Mouse (Mus musculus) megakaryocyte, adult 5-6 weeks (primary cell): ENCODE data around the gene Rbm8a. TPM values are rescaled to one million over a fixed set of nuclear protein-coding genes. Genes with fewer than 3 reads are reported as not detected.
A peak's percentile ranks its signal among the peaks of the same experiment; 100 is the strongest.
"Not testable (repeated sequence)": the region's sequence is repeated elsewhere in the genome, so short reads cannot be mapped to it uniquely, and the experiment has no call there.

ENCODE experiments used
- ATAC-seq: 2 replicates; pipeline ENCODE4 v1.8.0; 2016; ENCODE audit warnings: mild to moderate bottlenecking, inconsistent platforms; ENCODE audit not compliant: poor library complexity, severe bottlenecking
- total RNA-seq, 2 experiments: library from RNA; stranded (forward) in 1 of 2; stranded (reverse) in 1 of 2; fragments of 153-499, 151-499 nt in 1 of 2; fragments of 221-1000, 200-1000 nt in 1 of 2; gene quantifications; 2 replicates each; pipeline versions ENCODE4 v1.2.3 to v1.2.4; 2015 to 2017

Rbm8a gene
- total RNA-seq, 2 experiments from 2014 or later: 42.3 to 89.0 TPM

DNA sequence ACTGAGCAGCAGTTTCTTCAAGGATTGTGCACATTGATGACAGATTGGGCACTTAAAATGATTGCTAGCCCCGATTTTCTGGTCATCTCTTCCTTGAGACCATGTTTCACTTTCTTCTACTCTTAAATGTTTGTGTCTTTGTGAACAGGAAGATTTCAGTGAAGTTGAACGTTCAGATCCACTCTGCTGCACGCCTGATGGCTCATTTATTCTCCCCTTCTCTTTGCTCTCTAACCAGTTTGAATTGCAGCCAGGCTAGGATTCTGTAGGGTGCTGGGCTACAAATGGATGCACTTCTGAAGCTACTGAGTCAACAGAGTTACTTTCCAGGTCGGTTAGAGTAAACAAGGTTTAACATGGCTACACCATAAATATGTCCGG lies 27.0 kb upstream of the Rbm8a start:
- no peak for ATAC-seq

DNA sequence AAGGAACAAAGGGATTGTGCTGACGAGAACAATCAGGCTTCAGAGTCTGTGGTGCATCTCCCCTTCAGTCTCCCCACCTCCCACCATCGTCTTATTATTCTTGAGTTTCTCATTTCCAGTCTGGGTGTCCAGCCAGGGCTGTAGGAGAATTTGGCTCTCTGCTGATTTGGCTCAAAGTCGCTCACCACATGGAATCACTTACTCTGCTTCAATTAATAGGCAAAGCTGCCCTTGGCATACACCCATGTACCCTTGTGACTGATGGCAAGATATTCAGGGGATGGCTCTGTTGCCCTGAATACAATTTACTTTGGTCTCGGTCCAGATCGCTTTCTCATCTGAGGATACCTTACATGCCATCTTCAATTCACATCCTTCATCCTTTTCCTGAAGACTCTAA lies 26.4 kb upstream of the Rbm8a start:
- ATAC-seq: no peak

DNA sequence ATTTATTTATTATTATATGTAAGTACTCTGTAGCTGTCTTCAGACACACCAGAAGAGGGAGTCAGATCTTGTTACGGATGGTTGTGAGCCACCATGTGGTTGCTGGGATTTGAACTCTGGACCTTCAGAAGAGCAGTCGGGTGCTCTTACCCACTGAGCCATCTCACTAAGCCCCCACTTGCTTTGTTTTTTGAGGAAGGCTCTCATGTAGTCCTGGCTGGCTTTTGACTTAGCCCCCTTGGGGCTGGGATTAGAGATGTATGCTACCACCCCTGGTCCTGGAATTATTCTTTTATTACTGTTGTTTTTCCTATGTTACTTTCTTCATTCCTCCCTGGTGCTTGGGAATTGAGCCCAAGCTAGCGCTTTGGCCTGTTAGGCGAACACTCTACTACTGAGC lies 23.7 kb upstream of the Rbm8a start:
- not testable (repeated sequence) for ATAC-seq

DNA sequence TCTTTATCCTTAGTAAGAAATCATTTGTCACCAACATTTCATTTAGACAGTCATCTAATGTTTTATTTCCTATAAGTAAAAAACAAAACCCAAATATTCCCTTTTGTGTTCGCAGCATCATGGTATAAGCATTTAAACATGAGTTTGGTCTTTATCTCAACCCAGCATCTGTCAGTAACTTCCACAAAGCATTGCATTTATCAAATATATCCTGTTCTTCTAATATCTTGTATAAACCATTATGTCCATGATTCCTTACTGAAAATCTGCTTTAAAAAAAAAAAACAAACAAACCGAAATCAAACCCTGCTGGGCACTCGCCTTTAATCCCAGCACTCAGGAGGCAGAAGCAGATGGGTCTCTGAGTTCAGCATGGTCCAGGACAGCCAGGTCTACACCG lies 23.1 kb upstream of the Rbm8a start:
- ATAC-seq: no peak

DNA sequence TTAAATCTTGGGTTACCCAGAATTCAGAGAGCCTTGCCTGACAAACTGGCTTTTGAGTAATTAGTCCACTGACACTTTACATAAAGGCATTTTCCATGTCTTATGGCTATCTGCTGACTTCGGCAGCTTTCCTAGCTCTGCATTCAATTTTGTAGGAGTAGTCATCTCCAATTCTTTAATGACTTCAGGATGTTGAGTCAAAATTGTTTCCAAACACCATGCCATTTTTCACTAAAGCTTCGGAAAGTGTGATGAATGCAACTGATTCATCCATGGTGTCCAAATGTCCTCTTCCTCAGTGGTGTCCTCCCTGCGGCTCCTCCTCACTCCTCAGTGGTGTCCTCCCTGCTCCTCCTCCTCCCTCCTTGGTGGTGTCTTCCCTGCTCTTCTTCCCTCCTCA lies 11.8 kb upstream of the Rbm8a start:
- no peak for ATAC-seq

DNA sequence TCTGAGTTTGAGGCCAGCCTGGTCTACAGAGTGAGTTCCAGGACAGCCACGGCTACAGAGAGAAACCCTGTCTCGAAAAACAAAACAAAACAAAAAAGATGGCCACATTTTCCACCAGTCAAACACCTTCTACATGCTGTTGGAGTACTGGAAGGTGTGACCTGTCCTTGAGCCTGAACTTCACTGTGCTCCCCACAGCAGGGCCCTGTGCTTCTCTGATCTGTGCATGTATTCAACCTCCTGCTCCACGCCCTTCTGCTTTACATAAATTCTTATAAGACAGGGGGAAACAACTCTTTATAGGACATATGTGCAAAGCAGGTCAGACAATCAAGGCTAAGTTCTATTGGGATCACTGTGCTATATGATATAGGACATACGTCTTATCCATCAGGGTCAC lies 6.5 kb upstream of the Rbm8a start:
- no peak for ATAC-seq

DNA sequence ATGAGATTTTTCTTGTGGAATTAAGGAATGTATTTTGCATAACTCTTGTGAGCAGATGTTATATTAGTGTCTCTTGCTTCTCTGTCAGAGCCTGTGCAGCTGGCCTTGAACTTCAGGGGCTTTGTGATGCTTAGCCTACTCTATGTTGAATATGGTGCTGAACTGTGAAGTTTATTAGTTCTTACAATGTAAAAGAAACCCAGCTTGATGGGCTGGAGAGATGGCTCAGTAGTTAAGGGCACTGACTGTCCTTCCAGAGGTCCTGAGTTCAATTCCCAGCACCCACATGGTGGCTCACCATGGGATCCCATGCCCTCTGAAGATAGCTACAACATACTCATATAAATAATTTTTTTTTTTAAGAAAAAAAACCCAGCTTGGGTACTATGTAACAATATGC lies 2.3 kb downstream of the Rbm8a start:
- ATAC-seq: no peak

DNA sequence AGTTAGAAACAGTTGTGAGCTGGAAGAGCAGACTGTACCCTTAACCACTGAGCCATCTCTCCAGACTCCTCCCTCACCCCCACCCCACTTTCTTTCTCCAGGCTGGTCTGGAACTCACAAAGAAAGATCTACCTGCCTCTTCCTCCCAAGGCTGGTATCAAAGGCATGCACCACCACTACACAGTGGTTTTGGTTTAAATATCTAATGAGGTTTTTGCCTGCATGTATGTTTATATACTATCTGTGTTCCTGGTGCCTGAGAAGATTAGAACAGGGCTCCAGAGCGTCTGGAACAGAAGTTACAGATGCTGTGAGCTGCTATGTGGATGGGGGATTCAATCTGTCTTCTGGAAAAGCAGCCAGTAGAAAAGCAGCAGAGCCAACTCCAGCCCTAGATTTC lies 4.3 kb downstream of the Rbm8a start:
- no peak for ATAC-seq

DNA sequence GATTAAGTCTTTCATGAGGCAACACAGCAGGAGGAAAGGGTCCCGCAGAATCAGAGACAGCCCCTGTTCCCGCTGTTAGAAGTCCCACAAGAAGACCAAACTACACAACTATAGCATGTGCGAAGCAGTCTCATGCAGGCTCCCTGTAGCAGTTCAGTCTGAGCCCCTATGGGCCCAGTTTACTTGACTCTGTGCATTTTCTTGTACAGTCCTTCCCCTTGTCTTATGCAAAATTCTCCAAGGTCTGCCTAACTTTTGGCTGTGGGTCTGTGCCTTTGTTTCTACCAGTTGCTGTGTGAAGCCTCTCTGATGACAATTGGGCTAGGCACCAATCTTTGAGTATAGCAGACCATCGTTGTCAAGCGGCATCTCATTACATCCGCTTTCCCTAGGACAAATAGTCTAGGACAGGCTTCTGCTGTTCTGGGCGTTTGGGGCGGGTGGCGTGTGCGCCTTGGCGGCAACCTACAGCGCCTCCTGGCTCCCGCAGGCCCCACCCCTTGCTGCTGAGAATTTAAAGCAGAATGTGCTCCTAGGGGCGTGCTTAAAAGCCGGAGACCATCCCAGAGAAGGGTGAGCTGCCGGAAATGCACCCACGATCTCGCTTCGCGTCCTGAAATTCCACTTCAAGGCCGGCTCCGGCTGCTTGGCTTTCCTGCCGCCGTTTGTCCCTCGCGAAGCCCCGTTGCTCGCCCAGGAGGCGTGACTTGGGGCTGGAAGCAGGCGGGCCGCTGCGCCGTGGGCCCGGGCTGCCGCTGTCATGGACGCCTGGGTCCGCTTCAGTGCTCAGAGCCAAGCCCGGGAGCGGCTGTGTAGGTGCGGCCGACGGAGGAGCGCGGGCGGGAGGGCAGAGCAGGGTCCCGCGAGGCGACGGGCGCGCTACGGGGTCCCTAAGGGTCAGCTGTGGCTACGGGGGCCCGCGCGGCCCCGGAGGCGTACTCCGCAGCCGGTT lies 5.5 kb downstream of the Rbm8a start, which contains the start of the genes Pex11b and Gm42957:
Gene Pex11b (plus strand): TSS at position 449 of the 952 bp plus-strand sequence.
Gene Gm42957 (plus strand): TSS at position 547 of the 952 bp plus-strand sequence.
- peak; percentile 95 for ATAC-seq

DNA sequence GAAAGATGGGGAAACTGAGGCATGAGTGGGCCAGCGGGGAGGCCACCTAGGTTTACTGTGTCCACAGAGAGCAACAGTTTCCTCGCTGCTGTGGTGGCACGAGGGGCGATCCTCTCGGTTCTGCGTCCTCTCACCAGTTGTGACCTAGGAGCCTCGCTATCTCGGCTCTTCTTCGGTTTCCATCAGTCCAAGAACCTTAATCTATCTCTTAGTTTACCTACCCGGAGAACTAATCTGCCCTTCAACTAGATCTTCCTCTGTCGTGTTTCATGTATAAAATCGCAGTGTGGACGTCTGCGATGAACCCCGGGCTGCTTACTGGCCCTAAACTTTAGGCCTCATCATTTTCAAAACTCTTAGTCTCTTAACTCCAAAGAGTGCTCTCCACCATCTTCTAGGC lies 6.2 kb downstream of the Rbm8a start:
- no peak for ATAC-seq

DNA sequence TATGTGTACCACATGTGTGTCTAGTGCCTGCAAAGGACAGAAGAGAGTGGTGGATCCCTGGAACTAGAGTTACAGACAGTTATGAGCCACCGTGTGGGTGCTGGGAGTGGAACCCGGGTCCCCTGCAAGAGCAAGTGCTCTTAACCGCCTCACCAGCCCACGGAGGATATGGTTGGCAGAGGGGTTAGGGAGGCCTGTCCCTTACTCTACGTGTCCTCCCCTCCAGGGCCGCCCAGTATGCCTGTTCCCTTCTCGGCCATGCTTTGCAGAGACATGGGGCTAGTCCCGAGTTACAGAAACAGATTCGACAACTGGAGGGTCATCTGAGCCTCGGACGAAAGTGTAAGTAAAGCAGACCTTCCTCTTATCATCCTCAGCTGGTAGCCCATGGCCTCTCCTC lies 6.7 kb downstream of the Rbm8a start:
- ATAC-seq: no peak

DNA sequence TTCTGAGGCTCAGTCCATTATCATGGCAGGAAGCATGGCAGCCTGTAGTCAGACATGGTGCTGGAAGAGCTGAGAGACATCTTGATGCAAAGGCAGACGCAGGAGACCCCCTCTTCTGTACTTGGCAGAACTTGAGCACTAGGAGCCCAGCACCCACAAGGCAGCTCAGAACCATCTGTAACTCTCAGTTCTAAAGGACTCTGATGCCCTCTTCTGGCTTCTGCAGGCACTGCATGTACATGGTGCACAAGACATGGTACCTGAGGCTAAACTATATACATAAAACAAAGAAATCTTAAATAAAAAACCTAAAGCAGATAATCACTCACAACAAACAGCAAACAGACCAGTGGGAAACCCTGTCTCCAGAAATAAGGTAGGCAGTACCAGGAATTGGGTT lies 9.5 kb downstream of the Rbm8a start:
- ATAC-seq: peak; percentile 57

DNA sequence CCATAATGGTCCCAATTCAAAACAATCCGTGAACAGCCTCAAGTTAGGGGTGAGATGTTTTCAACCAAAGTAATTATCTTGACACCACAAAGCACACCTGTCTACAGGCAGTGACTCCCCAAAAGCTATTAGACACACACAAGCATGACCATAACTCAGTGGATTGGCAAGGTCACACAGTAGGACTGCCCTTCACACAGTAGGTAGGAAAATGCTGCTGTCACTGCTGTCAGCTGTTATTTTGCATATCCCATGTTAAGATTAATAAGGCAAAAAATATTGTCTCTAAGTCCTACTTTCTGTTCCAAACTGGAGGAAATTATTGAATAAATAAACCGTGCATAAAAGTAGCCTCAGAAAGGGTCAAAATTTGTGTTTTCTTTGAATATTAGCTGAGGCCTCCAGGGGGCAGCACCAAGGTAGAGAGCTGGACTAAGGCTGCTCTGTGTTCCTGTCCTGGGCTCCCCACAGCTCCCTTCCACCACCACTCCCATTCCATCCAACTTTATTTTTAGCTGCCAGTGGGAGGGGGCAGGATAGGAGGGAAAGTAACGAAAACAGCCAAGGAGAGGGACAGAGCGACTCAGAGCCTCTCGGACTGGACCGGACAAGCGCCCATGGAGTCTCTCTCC lies 15.4 kb downstream of the Rbm8a start, which contains the start of gene Itga10:
Gene Itga10 (plus strand): TSS at position 567 of the 632 bp plus-strand sequence.
- ATAC-seq: peak; percentile 57; the same call in 1 of the 2 replicates

DNA sequence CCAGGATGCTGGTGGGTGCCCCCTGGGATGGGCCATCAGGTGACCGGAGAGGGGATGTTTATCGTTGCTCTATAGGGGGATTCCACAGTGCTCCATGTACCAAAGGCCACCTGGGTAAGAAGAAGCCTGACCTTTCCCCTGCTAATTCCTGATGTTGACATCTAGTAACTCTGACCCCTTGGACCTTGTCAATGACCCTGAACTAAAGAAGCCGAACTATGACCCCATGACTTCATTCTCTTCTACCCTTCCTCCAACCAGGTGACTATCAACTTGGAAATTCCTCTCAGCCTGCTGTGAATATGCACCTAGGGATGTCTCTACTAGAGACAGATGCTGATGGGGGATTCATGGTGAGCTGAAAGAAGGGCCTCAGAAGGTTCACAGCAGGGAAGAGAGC lies 17.6 kb downstream of the Rbm8a start:
- no peak for ATAC-seq

DNA sequence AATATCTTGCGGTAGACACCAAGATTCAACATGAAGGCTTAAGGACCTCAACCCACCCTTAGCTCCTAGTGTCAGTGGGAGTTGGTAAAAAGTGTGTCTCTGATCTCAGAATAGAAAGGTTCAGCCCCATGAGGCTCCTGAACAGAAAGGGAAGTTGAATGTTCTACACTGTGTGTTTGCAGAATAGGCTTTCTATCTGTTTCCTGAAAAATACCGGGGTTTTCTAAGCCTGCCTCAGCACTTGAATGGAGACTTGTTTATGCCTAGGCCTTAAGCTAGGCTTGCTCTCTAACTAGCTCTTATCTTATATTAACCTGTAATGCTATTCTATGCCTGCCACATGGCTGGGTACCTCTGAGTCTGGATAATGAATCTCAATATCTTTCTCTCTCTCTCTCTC lies 31.2 kb downstream of the Rbm8a start:
- peak; percentile 48; the same call in 1 of the 2 replicates for ATAC-seq

DNA sequence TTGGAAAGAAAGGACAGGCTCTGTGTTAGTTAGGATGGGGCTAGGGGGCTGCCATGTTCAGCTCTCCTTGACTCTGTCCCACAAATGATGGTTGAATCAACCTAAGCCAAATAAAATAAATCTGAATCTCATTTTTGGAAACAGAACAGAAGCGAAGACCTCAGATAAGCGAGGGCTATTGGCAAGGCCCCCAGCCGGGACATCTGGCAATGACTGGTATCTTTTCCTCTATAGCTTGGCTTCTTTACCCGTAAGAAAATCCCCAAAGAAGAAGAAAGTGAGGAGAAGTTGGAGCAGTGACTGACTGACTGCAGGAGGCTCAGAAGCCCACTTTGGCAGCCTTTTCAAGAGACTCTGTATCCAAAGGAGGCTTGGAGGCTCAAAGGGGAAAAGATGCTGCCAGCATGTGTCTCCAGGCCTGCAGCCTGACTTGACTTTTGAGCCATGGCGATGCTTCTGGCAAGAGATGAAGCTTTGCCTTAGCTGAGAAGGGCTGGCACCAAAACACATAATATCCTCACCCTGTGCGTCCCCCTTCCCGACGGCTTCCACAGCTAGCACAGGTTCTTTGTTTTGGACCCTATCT lies 33.1 kb downstream of the Rbm8a start:
- ATAC-seq: no peak

DNA sequence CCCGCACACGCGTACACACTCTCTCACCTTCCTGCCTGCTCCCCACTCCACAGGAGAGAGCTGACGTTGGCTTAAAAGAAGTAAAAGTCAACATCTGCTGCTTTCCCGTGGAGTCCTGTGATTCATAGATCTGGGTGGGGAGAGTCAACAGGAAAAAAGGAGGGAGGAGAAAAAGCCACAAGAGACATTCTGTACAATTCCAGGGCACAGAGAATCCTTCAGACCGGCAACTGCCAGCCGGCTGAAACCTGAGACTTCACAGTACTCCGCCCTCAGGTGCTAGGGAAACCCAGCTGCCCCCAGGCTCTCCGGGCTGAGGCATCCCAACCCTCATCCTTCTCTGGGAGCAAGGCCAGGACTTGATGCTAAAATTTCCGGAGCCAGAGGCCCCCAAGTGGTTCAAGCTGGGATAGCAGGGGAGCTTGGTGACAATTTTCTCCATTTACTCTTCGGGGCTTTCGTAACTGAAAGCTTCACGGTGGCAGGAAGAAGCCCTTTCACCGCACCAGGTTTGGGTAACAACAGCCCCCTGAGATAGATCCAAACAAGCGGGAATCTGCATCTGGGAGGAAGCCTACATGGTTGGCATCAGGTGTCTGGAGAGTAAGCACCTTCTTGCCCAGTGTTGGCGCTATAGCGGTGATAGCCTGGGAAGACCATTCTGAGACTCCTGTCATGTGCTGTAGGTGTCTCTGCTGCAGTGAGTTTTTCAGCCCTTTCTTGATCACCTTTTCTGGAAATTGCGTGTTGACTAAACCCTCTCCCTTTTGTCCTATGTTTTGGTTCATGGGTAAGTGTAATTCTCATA lies 33.9 kb downstream of the Rbm8a start:
- ATAC-seq: peak; percentile 85

DNA sequence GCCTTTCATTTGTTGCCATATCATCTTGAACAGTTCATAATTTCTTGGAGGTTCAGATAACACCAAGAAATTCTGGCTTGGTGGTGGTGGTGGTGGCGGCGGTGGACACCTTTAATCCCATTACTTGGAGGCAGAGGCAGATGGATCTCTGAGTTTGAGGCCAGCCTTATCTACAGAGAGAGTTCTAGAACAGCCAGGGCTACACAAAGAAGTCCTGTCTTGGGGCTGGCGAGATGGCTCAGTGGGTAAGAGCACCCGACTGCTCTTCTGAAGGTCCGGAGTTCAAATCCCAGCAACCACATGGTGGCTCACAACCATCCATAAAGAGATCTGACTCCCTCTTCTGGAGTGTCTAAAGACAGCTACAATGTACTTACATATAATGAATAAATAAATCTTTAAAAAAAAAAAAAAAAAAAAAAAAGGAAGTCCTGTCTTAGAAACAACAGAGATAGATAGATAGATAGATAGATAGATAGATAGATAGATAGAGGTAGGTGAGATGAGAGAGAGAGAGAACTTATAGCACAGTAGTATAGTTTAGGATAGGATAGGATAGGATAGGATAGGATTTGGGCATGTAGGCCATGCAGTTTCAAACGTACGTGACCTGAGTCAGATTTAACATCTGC lies 36.1 kb downstream of the Rbm8a start:
- not testable (repeated sequence) for ATAC-seq

DNA sequence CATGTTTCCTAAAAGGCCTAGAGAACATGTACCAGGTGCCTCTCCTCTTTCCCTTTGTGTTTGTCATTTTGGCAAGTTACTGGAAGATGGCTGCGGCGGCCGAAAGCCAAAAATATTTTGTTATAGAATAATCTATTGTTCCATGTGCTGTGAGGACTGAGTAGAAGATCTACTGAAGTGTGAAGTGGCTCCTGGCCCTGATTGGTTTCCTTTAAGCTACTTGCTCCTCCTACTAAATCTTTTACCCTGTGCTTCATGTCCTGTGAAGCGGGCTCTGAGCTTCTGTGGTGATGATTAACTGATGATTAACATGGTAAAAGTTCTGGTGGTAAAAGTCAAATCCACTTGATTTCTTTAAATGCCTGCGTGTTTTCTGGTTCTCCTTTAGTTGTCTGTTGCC lies 37.2 kb downstream of the Rbm8a start:
- no peak for ATAC-seq

DNA sequence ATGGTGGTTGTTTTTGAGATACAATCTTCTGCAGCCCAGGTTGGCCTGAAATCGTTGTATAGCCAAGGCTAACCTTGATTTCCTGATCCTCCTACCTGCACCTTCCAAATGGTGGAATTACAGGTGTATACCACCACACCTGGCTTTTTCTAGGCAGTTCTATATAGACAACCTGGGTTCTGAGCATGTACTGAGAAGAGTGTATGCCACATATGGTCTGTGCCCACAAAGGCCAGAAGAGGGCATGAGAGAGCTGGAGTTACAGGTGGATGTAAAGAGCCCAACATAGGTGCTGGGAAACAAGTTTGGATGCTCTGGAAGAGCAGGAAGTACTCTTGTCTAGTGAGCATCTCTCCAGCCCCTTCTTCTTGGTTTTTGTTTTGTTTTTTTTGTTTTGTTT lies 37.6 kb downstream of the Rbm8a start:
- ATAC-seq: peak; percentile 37
